ENCODE assay signal across 27 mouse cellular contexts in genomic region chr14:92826576-92827284, GRCm38 (mm10).
DNase-seq lines count a peak whose midpoint lies in the region; ATAC-seq and TF ChIP-seq lines count a peak whose summit lies in the region.
"Had no signal": no experiment of that assay in that cellular context is flagged by ENCODE, and none has a peak within 500 bp of the region (broad histone marks: within the 10 kb centered on the region; RNA-seq: fewer than 3 reads in every experiment).

No protein-coding gene starts in this region.

- 32% methylated on average over 6 of the region's 6 CpGs for WGBS in midbrain, embryonic 10.5 days
- WGBS in midbrain, postnatal 0 days: 44% methylated on average over 6 of the region's 6 CpGs

- H3K27ac ChIP-seq in midbrain, embryonic 10.5 days (replicated peaks): no peak overlapping the region
- no peak overlapping the region for H3K27ac ChIP-seq in midbrain, postnatal 0 days (ENCODE audit: low read depth, low read length)
- H3K27ac ChIP-seq: forebrain, embryonic 13.5 days; hindbrain, embryonic 14.5 days; kidney, embryonic 15.5 days; left cerebral cortex, adult 2 months; limb, embryonic 12.5 days; lung, embryonic 15.5 days had no signal

- H3K4me1 ChIP-seq in midbrain, embryonic 10.5 days: peaks cover 9% of the 10 kb centered on the region
- H3K4me1 ChIP-seq in midbrain, postnatal 0 days (ENCODE audit: insufficient read depth, low read length): no peaks in the 10 kb centered on the region
- H3K4me1 ChIP-seq: kidney, embryonic 15.5 days; limb, embryonic 12.5 days; lung, embryonic 15.5 days had no signal

- H3K36me3 ChIP-seq in midbrain, embryonic 10.5 days: no peaks in the 10 kb centered on the region
- no peaks in the 10 kb centered on the region for H3K36me3 ChIP-seq in midbrain, postnatal 0 days (ENCODE audit: insufficient read depth, low read length)
- H3K36me3 ChIP-seq: kidney, embryonic 15.5 days; limb, embryonic 12.5 days; lung, embryonic 15.5 days had no signal

- H3K4me2 ChIP-seq in midbrain, postnatal 0 days (ENCODE audit: low read depth, low read length, poor library complexity, severe bottlenecking): no peak overlapping the region
- H3K4me2 ChIP-seq: forebrain, embryonic 13.5 days; heart, embryonic 11.5 days; hindbrain, embryonic 14.5 days; kidney, embryonic 15.5 days; limb, embryonic 12.5 days; lung, embryonic 15.5 days had no signal

- no peak overlapping the region for H3K4me3 ChIP-seq in midbrain, embryonic 10.5 days
- H3K4me3 ChIP-seq in midbrain, postnatal 0 days (ENCODE audit: low read depth, low read length): no peak overlapping the region
- H3K4me3 ChIP-seq: forebrain, embryonic 13.5 days; kidney, embryonic 15.5 days; left cerebral cortex, adult 2 months; limb, embryonic 12.5 days; lung, embryonic 15.5 days; myocyte had no signal

- peak; percentile 16 for DNase-seq in midbrain, embryonic 10.5 days (ENCODE audit: low spot score)
- no peak for DNase-seq in midbrain, postnatal 0 days (ENCODE audit: low spot score)
- DNase-seq in ES-CJ7 (ENCODE audit: low read depth, low spot score): peak; percentile 96
- peak; percentile 28 for DNase-seq in embryo, embryonic 10 days (ENCODE audit: low spot score)
- DNase-seq in retina, embryonic 14.5 days (ENCODE audit: low spot score): peak; percentile 33
- no peak for DNase-seq in cerebellum, postnatal 36 days
- no peak for DNase-seq in layer of hippocampus, adult 9-10 months (ENCODE audit: low spot score)
- DNase-seq: adrenal gland, postnatal 14 days; cerebellum, adult 11 months; cerebellum, adult 9-10 months; gastrocnemius, postnatal 25 days; heart, adult 11 months; heart, postnatal 36 days; kidney, adult 11 months; kidney, postnatal 25 days; right cerebral cortex, adult 18-20 months; spleen, adult 18-20 months; thymus, postnatal 14 days had no signal

- H3K27me3 ChIP-seq in midbrain, embryonic 10.5 days (ENCODE audit: low read depth, poor library complexity, severe bottlenecking): no peaks in the 10 kb centered on the region
- no peaks in the 10 kb centered on the region for H3K27me3 ChIP-seq in midbrain, postnatal 0 days (ENCODE audit: insufficient read depth, low read length)
- H3K27me3 ChIP-seq: forebrain, embryonic 13.5 days; kidney, embryonic 15.5 days; limb, embryonic 12.5 days; lung, embryonic 15.5 days had no signal

- TF ChIP-seq CTCF in midbrain, postnatal 0 days (IDR thresholded peaks at IDR 0.05): no peak

- no peak overlapping the region for H3K9ac ChIP-seq in midbrain, postnatal 0 days (replicated peaks; ENCODE audit: low read length, poor library complexity, severe bottlenecking)
- H3K9ac ChIP-seq: forebrain, embryonic 13.5 days; hindbrain, embryonic 14.5 days; kidney, embryonic 15.5 days; limb, embryonic 12.5 days; lung, embryonic 15.5 days had no signal

- H3K9me3 ChIP-seq in midbrain, embryonic 10.5 days (replicated peaks): no peaks in the 10 kb centered on the region
- no peaks in the 10 kb centered on the region for H3K9me3 ChIP-seq in midbrain, postnatal 0 days (ENCODE audit: low read length)
- H3K9me3 ChIP-seq: forebrain, embryonic 13.5 days; kidney, embryonic 15.5 days; limb, embryonic 12.5 days; lung, embryonic 15.5 days had no signal

- no peak for ATAC-seq in midbrain, postnatal 0 days (ENCODE audit: low FRiP score)
- ATAC-seq: forebrain, embryonic 13.5 days; midbrain, embryonic 16.5 days had no signal

Comparison
In these comparisons a context has a peak if more than half of its experiments do, and no peak if none do; other contexts are left out.
1. DNase-seq: peak in midbrain, embryonic 10.5 days (single experiment), ES-CJ7 (single experiment), embryo, embryonic 10 days (single experiment) and retina, embryonic 14.5 days (single experiment); none in midbrain, postnatal 0 days (single experiment), cerebellum, postnatal 36 days (0 of 2) and layer of hippocampus, adult 9-10 months (single experiment).